ENCODE assay signal across 18 mouse cellular contexts in the genomic region with DNA sequence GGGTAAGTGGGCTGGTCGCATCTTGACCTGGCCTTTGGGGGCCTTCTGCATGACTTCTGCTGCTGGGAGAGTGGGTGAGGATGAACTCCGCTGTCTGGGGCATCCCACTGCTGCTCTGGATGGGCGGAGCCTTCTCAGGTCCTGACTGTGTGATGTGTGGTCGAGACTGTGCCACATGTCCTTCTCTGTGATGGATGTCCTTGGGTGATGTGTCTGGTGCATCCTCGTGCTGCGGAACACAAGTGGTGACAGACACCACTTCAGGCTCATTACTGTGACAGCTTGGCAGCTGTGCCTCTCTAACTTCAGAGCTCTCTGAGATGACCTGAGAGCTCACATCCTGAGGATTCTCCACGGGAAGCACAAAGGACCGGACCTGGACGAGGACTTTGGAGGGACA.
DNase-seq lines count a peak whose midpoint lies in the region; ATAC-seq and TF ChIP-seq lines count a peak whose summit lies in the region.
"Had no signal": no experiment of that assay in that cellular context is flagged by ENCODE, and none has a peak within 500 bp of the region (broad histone marks: within the 10 kb centered on the region; RNA-seq: fewer than 3 reads in every experiment).

No protein-coding gene starts in this region.

- no peaks in the 10 kb centered on the region for H3K27me3 ChIP-seq in myocyte (ENCODE audit: control insufficient read depth, insufficient read depth, insufficient read length)
- peaks cover 44% of the 10 kb centered on the region for H3K27me3 ChIP-seq in forebrain, embryonic 10.5 days (ENCODE audit: poor library complexity, severe bottlenecking)

- H3ac ChIP-seq in myocyte (ENCODE audit: control insufficient read depth, insufficient read length) = no peak overlapping the region

- H3K4me2 ChIP-seq in myocyte (ENCODE audit: low read depth) = peak overlapping the region; percentile 66
- H3K4me2 ChIP-seq: forebrain, embryonic 15.5 days; heart, embryonic 12.5 days; hindbrain, embryonic 12.5 days had no signal

- H3K79me2 ChIP-seq in myocyte (ENCODE audit: control insufficient read depth, insufficient read depth) = peaks cover 12% of the 10 kb centered on the region

- H3K27ac ChIP-seq in forebrain, embryonic 10.5 days = no peak overlapping the region
- H3K27ac ChIP-seq: forebrain, embryonic 15.5 days; heart, adult 2 months; hindbrain, embryonic 12.5 days had no signal

- no peak overlapping the region for H3K4me3 ChIP-seq in myocyte
- no peak overlapping the region for H3K4me3 ChIP-seq in forebrain, embryonic 10.5 days
- H3K4me3 ChIP-seq: forebrain, embryonic 15.5 days; heart, adult 2 months; heart, embryonic 12.5 days; hindbrain, embryonic 12.5 days had no signal

- peaks cover 15% of the 10 kb centered on the region for H3K4me1 ChIP-seq in forebrain, embryonic 10.5 days

- no peak for ATAC-seq in CD4-positive, CD25-positive, alpha-beta regulatory T cell, adult 4 months
- ATAC-seq in erythroid progenitor cell, adult 5-6 weeks (replicated peaks; ENCODE audit: low FRiP score, poor library complexity, severe bottlenecking) = 0 out of 2 replicates have a peak, but pooled peaks have one; percentile 20
- ATAC-seq: forebrain, embryonic 15.5 days; hindbrain, embryonic 16.5 days had no signal

- TF ChIP-seq POLR2A in myocyte (IDR thresholded peaks at IDR 0.05; ENCODE audit: insufficient read length, low read depth) = no peak

- DNase-seq in CD4-positive, CD25-positive, alpha-beta regulatory T cell, adult 2 months (ENCODE audit: low read depth, low spot score) = peak; percentile 33
- DNase-seq in 3T3-L1 (ENCODE audit: low read depth, low spot score) = peak; percentile 6
- no peak for DNase-seq in forebrain, embryonic 10.5 days (ENCODE audit: extremely low spot score, low spot score)
- DNase-seq in right cerebral cortex, postnatal 10 days (ENCODE audit: low spot score in 2 of 2) = no peak
- DNase-seq: adrenal gland, postnatal 10 days; cerebellum, adult 11-12 months; cerebellum, adult 9-10 months; cerebellum, postnatal 36 days; gastrocnemius, postnatal 10 days; heart, adult 2 months; heart, postnatal 36 days had no signal

- no peaks in the 10 kb centered on the region for H3K36me3 ChIP-seq in myocyte (ENCODE audit: control insufficient read depth, insufficient read depth)
- H3K36me3 ChIP-seq in forebrain, embryonic 10.5 days (replicated peaks) = no peaks in the 10 kb centered on the region
- H3K36me3 ChIP-seq: forebrain, embryonic 15.5 days; heart, embryonic 12.5 days; hindbrain, embryonic 12.5 days had no signal

- no peaks in the 10 kb centered on the region for H3K9me3 ChIP-seq in forebrain, embryonic 10.5 days
- H3K9me3 ChIP-seq: forebrain, embryonic 15.5 days; heart, embryonic 12.5 days; hindbrain, embryonic 12.5 days had no signal

- WGBS in forebrain, embryonic 10.5 days = 86% methylated on average over 9 of the region's 9 CpGs

TF ChIP-seq in myocyte, 11 proteins besides CTCF, POLR2A, EP300 and RAD21:
- no peak for TF ChIP-seq MYOD1 (IDR thresholded peaks at IDR 0.05; ENCODE audit: control insufficient read depth in 1 of 3, insufficient read length in 2 of 3, low read depth in 2 of 3)
- no peak for TF ChIP-seq POLR2AphosphoS2 (IDR thresholded peaks at IDR 0.05; ENCODE audit: insufficient read length, low read depth)
- TF ChIP-seq TCF12 (IDR thresholded peaks at IDR 0.05; ENCODE audit: insufficient read depth, poor library complexity, severe bottlenecking) = no peak
- no peak for TF ChIP-seq CEBPB (IDR thresholded peaks at IDR 0.05; ENCODE audit: insufficient read depth, poor library complexity, severe bottlenecking)
- no peak for TF ChIP-seq MYOG (IDR thresholded peaks at IDR 0.05; ENCODE audit: control insufficient read depth in 1 of 3, insufficient read depth in 1 of 3, insufficient read length in 2 of 3, low read depth in 2 of 3)
- no peak for TF ChIP-seq TCF3 (IDR thresholded peaks at IDR 0.05; ENCODE audit: insufficient read length, low read depth)
- TF ChIP-seq USF1 (IDR thresholded peaks at IDR 0.05; ENCODE audit: low read depth) = no peak
- TF ChIP-seq SRF (IDR thresholded peaks at IDR 0.05; ENCODE audit: control insufficient read depth, insufficient read length, low read depth) = no peak
- no peak for TF ChIP-seq MAX (IDR thresholded peaks at IDR 0.05; ENCODE audit: low read depth)
- TF ChIP-seq REST (IDR thresholded peaks at IDR 0.05; ENCODE audit: insufficient read depth, insufficient read length) = no peak
- no peak for TF ChIP-seq E2F4 (IDR thresholded peaks at IDR 0.05; ENCODE audit: insufficient read depth)

Comparison
In these comparisons a context has a peak if more than half of its experiments do, and no peak if none do; other contexts are left out.
1. DNase-seq: peak in CD4-positive, CD25-positive, alpha-beta regulatory T cell, adult 2 months (single experiment) and 3T3-L1 (single experiment); none in forebrain, embryonic 10.5 days (single experiment) and right cerebral cortex, postnatal 10 days (0 of 2).